Mouse (Mus musculus): ENCODE measurements around the gene Ubc. TPM values are rescaled to one million over a fixed set of nuclear protein-coding genes. Genes with fewer than 3 reads are reported as not detected.

Ubc gene
- polyA plus RNA-seq, 1 experiment, result 1,123 TPM

DNA sequence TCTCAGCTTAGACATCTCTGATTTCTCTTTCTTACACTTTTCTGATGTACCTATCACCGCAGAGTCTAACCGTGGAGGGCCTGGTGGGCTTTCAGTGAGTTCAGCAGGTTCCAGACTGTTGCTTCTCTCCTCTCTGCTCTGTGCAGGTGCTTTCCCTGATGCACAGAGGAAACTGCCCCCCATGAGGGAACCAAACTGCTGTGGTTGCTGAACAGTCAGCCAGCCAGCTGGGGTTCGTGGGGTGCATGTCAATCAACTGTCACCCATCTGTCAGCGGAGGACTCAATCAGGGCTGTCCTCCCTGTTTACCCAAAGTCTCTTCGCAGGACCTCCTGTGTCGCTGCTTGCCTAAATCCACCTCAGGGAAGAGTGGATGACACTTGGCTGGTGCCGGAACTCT lies 12.8 kb downstream of the Ubc start:
- no peak for TF ChIP-seq CTCF (conservative IDR thresholded peaks at IDR 0.05; ENCODE audit: insufficient read depth, insufficient read length, low read depth, low read length)
- no peak for TF ChIP-seq POLR2A (IDR thresholded peaks at IDR 0.05; ENCODE audit: low read depth, low read length)
- DNase-seq, result no peak
- 78% methylated on average over 7 of the region's 7 CpGs for WGBS
- no peak overlapping the region for H3K4me3 ChIP-seq (ENCODE audit: insufficient read depth, low read depth, low read length)
- no peaks in the 10 kb centered on the region for H3K36me3 ChIP-seq (ENCODE audit: control insufficient read depth, insufficient read depth, low read length)
- H3K27ac ChIP-seq (ENCODE audit: insufficient read depth, low read depth, low read length), result no peak overlapping the region
- H3K27me3 ChIP-seq (replicated peaks; ENCODE audit: control insufficient read depth, insufficient read depth, low read length), result no peaks in the 10 kb centered on the region
- no peaks in the 10 kb centered on the region for H3K4me1 ChIP-seq (ENCODE audit: control insufficient read depth, insufficient read depth, low read length)

DNA sequence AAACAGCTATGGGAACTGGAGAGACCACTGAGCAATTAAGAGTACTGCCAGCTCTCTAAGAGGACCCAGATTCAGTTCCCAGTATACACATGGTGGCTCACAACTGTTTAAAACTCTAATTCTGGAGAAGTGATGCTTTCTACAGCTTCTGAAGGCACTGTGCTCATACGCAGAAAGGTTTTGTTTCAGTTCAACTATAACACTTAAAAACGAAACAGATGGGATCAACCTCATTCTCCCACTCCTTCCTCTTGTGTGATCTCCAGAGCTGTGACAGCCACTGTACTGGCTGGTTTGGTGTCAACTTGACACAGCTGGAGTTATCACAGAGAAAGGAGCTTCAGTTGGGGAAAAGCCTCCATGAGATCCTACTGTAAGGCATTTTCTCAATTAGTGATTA lies 14.1 kb downstream of the Ubc start:
- no peak overlapping the region for H3K4me3 ChIP-seq (ENCODE audit: insufficient read depth, low read depth, low read length)
- no peak for DNase-seq
- no peaks in the 10 kb centered on the region for H3K36me3 ChIP-seq (ENCODE audit: control insufficient read depth, insufficient read depth, low read length)
- H3K4me1 ChIP-seq (ENCODE audit: control insufficient read depth, insufficient read depth, low read length), result no peaks in the 10 kb centered on the region
- no peak for TF ChIP-seq CTCF (conservative IDR thresholded peaks at IDR 0.05; ENCODE audit: insufficient read depth, insufficient read length, low read depth, low read length)
- TF ChIP-seq POLR2A (IDR thresholded peaks at IDR 0.05; ENCODE audit: low read depth, low read length), result no peak
- H3K27ac ChIP-seq (ENCODE audit: insufficient read depth, low read depth, low read length), result no peak overlapping the region
- 79% methylated on average over 2 of the region's 2 CpGs for WGBS
- H3K27me3 ChIP-seq (replicated peaks; ENCODE audit: control insufficient read depth, insufficient read depth, low read length), result no peaks in the 10 kb centered on the region

DNA sequence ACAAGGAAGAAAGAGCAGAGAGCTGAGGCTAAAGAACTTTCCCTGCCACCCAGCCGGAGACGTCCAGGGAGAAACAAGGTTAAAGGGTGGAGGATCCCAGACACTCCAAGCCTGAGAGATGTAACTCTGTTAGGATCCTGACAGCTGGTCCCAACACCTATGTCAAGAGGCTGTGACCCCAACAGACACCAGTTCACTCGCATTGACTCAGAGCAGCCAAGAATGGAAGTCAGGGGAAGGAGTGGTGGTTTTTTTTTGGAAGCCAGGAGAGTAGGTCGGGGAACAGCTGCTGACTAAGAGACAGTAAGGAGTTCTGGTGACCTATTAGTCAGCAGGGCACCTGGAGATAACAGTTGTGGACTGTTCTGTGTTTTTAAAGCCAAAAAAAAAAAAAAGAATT lies 18.0 kb downstream of the Ubc start:
- no peak for DNase-seq
- Histone ChIP-seq H3K36me3 (ENCODE audit: control insufficient read depth, insufficient read depth, low read length) (no peaks in the 10 kb centered on the region), H3K4me1 (ENCODE audit: control insufficient read depth, insufficient read depth, low read length) (no peaks in the 10 kb centered on the region), H3K27me3 (replicated peaks; ENCODE audit: control insufficient read depth, insufficient read depth, low read length) (no peaks in the 10 kb centered on the region), H3K27ac (ENCODE audit: insufficient read depth, low read depth, low read length) (no peak overlapping the region), H3K4me3 (ENCODE audit: insufficient read depth, low read depth, low read length) (no peak overlapping the region)
- no peak for TF ChIP-seq CTCF (conservative IDR thresholded peaks at IDR 0.05; ENCODE audit: insufficient read depth, insufficient read length, low read depth, low read length)
- TF ChIP-seq POLR2A (IDR thresholded peaks at IDR 0.05; ENCODE audit: low read depth, low read length), result no peak
- WGBS, result 77% methylated on average over 4 of the region's 4 CpGs

DNA sequence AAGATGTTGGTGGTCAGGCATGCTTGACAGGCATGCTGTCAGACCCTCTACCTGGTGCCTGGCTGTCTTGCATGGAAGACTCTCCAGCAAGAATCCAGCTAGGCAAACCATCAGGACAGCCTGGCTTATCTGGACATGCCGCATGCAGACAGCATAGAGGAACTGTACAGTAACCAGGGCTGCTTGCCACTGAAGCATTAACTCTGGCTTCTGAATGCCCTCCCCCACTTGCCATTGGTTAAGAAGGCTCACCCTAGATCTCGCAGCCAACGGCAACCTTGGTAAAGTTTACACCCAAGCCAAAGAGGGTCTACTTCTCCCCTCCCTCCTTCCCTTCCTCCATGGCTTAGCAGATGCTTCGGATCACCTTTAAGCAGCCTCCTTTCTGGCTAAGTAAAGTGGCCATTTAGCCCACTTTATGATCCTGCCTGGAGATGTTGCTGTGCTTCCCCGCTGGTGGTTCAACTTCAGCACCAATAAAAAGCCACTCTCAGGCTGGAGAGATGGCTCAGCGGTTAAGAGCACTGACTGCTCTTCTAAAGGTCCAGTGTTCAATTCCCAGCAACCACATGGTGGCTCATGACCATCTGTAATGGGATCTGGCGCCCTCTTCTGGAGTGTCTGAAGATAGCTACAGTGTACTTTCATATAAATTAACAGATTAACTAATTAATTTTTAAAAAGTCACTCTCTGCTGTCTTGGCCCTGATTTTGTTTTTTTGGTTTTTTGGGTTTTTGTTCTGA lies 18.9 kb downstream of the Ubc start:
- WGBS, result 73% methylated on average over 7 of the region's 7 CpGs
- Histone ChIP-seq H3K27me3 (replicated peaks; ENCODE audit: control insufficient read depth, insufficient read depth, low read length) (no peaks in the 10 kb centered on the region), H3K4me1 (ENCODE audit: control insufficient read depth, insufficient read depth, low read length) (no peaks in the 10 kb centered on the region), H3K36me3 (ENCODE audit: control insufficient read depth, insufficient read depth, low read length) (no peaks in the 10 kb centered on the region), H3K4me3 (ENCODE audit: insufficient read depth, low read depth, low read length) (no peak overlapping the region), H3K27ac (ENCODE audit: insufficient read depth, low read depth, low read length) (no peak overlapping the region)
- DNase-seq, result no peak
- no peak for TF ChIP-seq POLR2A (IDR thresholded peaks at IDR 0.05; ENCODE audit: low read depth, low read length)
- 0 out of 2 replicates have a peak, but pooled peaks have one; percentile 8 for TF ChIP-seq CTCF (conservative IDR thresholded peaks at IDR 0.05; ENCODE audit: insufficient read depth, insufficient read length, low read depth, low read length)

DNA sequence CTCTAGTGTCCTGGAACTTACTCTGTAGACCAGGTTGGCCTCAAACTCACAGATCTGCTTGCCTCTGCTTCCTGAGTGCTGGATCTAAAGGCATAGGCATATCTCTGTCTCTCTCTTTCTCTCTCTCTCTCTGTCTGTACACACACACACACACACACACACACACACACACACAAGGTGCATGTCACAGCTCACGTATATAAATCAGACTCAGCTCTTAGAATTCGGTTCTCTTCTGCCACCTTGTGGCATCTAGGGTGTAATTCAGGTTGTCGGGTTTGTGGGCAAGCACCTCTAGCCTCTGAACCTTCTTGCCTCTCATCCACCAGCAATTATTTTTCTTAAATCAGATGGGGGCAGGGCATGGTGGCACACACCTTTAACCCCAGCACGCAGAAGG lies 21.4 kb downstream of the Ubc start:
- no peak for TF ChIP-seq POLR2A (IDR thresholded peaks at IDR 0.05; ENCODE audit: low read depth, low read length)
- peak; percentile 74 for TF ChIP-seq CTCF (conservative IDR thresholded peaks at IDR 0.05; ENCODE audit: insufficient read depth, insufficient read length, low read depth, low read length)
- 2% methylated on average over 4 of the region's 4 CpGs for WGBS
- H3K4me1 ChIP-seq (ENCODE audit: control insufficient read depth, insufficient read depth, low read length), result no peaks in the 10 kb centered on the region
- peak; percentile 74 for DNase-seq
- H3K27ac ChIP-seq (ENCODE audit: insufficient read depth, low read depth, low read length), result no peak overlapping the region
- H3K4me3 ChIP-seq (ENCODE audit: insufficient read depth, low read depth, low read length), result no peak overlapping the region
- no peaks in the 10 kb centered on the region for H3K36me3 ChIP-seq (ENCODE audit: control insufficient read depth, insufficient read depth, low read length)
- H3K27me3 ChIP-seq (replicated peaks; ENCODE audit: control insufficient read depth, insufficient read depth, low read length), result no peaks in the 10 kb centered on the region

DNA sequence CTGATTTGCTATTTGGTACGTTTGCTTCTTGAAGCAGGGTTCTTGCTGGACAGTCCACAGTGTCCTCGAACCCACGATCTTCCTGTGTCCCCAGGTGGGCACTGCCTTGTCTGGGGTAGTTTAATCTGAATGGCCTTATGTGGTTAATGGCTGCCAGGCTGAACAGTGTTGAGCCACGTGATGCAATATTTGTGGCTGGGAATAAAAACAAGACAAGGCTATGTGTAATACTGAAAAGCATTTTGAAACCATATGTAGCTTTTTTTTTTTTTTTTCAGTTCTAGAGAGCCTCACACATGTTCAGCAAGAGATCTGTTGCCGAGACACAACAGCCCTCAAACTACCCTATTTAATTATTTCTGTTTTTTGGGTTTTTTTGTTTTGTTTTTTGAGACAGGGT lies 21.8 kb downstream of the Ubc start:
- no peak for DNase-seq
- Histone ChIP-seq H3K27ac (ENCODE audit: insufficient read depth, low read depth, low read length) (no peak overlapping the region), H3K27me3 (replicated peaks; ENCODE audit: control insufficient read depth, insufficient read depth, low read length) (no peaks in the 10 kb centered on the region), H3K4me1 (ENCODE audit: control insufficient read depth, insufficient read depth, low read length) (no peaks in the 10 kb centered on the region), H3K36me3 (ENCODE audit: control insufficient read depth, insufficient read depth, low read length) (no peaks in the 10 kb centered on the region), H3K4me3 (ENCODE audit: insufficient read depth, low read depth, low read length) (no peak overlapping the region)
- WGBS, result 72% methylated on average over 5 of the region's 5 CpGs
- TF ChIP-seq POLR2A (IDR thresholded peaks at IDR 0.05; ENCODE audit: low read depth, low read length), result no peak
- no peak for TF ChIP-seq CTCF (conservative IDR thresholded peaks at IDR 0.05; ENCODE audit: insufficient read depth, insufficient read length, low read depth, low read length)

DNA sequence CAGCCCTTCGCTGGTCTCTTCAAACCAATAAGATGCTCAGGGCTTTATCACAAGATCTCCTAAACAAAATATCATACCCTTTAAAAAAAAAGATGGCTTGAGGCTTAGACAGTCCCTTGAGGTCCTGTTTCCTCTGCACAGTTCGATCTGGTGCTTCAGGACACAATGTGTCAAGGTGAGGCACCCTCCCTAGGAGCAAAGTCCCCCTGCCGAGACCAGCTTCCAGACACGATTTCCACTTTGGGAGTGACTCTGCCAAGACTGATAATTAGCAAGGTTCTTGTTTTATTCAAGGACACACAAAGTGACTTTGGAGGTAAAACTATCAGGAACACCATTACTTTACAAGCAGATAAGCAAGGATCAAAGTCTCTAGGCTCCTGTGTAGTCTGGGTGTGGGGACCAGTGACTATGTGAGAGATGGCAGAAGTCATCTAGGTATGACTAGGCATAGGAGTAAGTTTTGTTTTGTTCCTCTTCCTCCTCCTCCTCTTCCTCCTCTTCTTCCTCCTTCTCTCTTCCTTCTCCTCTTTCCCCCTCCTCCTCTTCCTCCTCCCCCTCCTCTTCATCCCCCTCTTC lies 25.1 kb downstream of the Ubc start:
- Histone ChIP-seq H3K27ac (ENCODE audit: insufficient read depth, low read depth, low read length) (no peak overlapping the region), H3K27me3 (replicated peaks; ENCODE audit: control insufficient read depth, insufficient read depth, low read length) (no peaks in the 10 kb centered on the region), H3K36me3 (ENCODE audit: control insufficient read depth, insufficient read depth, low read length) (no peaks in the 10 kb centered on the region), H3K4me3 (ENCODE audit: insufficient read depth, low read depth, low read length) (no peak overlapping the region), H3K4me1 (ENCODE audit: control insufficient read depth, insufficient read depth, low read length) (no peaks in the 10 kb centered on the region)
- WGBS, result 67% methylated on average over 4 of the region's 4 CpGs
- no peak for TF ChIP-seq CTCF (conservative IDR thresholded peaks at IDR 0.05; ENCODE audit: insufficient read depth, insufficient read length, low read depth, low read length)
- TF ChIP-seq POLR2A (IDR thresholded peaks at IDR 0.05; ENCODE audit: low read depth, low read length), result no peak
- DNase-seq, result no peak

All from kidney, adult 2 months (tissue).